Mouse (Mus musculus): ENCODE measurements around the gene Ankrd31. TPM values are rescaled to one million over a fixed set of nuclear protein-coding genes. Genes with fewer than 3 reads are reported as not detected.

Gene Ankrd31
- 0.32 TPM for polyA plus RNA-seq (2014; fragmentation: Illumina TruSeq; extraction: RNeasy Lipid Tissue Mini Kit (QIAGEN cat#74804); ENCODE audit: low read depth, low replicate concordance)

DNA sequence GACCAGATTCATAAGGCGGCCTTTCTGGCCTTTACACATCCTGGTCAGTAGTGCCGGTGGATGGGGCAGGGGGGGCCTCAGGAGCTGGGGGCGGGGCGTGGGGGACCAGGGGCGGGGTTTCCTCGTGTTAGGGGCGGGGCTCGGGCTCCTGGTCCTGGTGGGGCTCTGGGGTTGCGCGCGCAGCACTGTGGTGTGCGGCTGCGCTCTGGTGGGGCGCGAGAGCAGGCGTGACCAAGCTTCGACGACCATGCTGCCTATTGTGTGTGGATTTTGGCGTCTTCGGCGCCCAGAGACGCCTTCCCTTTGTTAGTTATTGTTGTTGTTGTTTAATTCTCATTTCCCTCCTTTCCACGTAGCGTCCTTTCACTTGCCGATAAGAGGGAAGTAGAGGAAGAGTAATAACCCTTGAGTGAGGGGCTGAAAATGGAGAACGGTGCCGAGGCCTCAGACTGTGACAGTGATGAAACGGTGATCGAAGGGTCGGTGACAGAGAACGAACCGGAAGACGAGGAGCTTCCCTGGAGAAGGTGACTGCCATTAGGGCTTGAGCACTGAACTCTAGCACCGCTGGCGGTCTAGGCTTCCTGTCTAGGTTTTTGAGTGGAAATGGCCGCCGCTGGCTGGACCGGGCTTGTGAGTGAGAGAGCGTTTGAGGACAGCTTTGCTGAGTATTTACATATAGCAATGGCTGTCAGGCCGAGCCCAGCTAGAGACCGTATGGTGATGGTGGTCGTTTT lies at the start of gene Ankrd31:
Gene Ankrd31 (plus strand): TSS at position 164 of the 737 bp plus-strand sequence.

GRCm38 (mm10) chr13:96923999-96924961 lies 176.2 kb downstream of the Ankrd31 start, which contains the start of gene Gcnt4:
Gcnt4 (plus strand) TSS chr13:96924689.

Other genes with a start within 250 kb of the Ankrd31 start
- 21.3 TPM for gene Polk, start 205.7 kb upstream of the Ankrd31 start, polyA plus RNA-seq (2014; fragmentation: Illumina TruSeq; extraction: RNeasy Lipid Tissue Mini Kit (QIAGEN cat#74804); ENCODE audit: low read depth, low replicate concordance)
- 115 TPM for gene Col4a3bp, start 205.7 kb upstream of the Ankrd31 start, polyA plus RNA-seq (2014; fragmentation: Illumina TruSeq; extraction: RNeasy Lipid Tissue Mini Kit (QIAGEN cat#74804); ENCODE audit: low read depth, low replicate concordance)
- gene Hmgcr, start 77.3 kb upstream of the Ankrd31 start, polyA plus RNA-seq (2014; fragmentation: Illumina TruSeq; extraction: RNeasy Lipid Tissue Mini Kit (QIAGEN cat#74804); ENCODE audit: low read depth, low replicate concordance), result 49.7 TPM
- gene Gcnt4, start 176.4 kb downstream of the Ankrd31 start, polyA plus RNA-seq (2014; fragmentation: Illumina TruSeq; extraction: RNeasy Lipid Tissue Mini Kit (QIAGEN cat#74804); ENCODE audit: low read depth, low replicate concordance), result 4.8 TPM

Data from kidney, adult 10 weeks (tissue).